Mouse (Mus musculus) left cerebral cortex, postnatal 10 days (tissue): ENCODE data around the gene Als2cl. TPM values are rescaled to one million over a fixed set of nuclear protein-coding genes. Genes with fewer than 3 reads are reported as not detected.

Source experiments
- DNase-seq, 2 experiments: peaks; one replicate each; pipeline ENCODE4 v3.0.0; 2021 to 2022; ENCODE audit warnings: low spot score in 2 of 2, mixed read lengths in 1 of 2; ENCODE audit errors: extremely low spot score in 1 of 2
- intact Hi-C: fragments of 180-260 bp; cut with DNase I; formaldehyde crosslinking; loops from one replicate; pipeline ENCODE4 v1.15.1; 2025
- microRNA-seq: library from miRNA; unstranded; fragments of <30 nt; microRNA quantifications from one replicate; pipeline ENCODE4 v1.2.0, GENCODE M21; 2022
- total RNA-seq, 2 experiments: library from RNA; stranded (reverse); gene quantifications; 2 replicates each; pipeline ENCODE4 v1.2.3; 2021

Als2cl gene
- total RNA-seq, 2 experiments from 2014 or later: 7.8 to 8.4 TPM

GRCm38 (mm10) chr9:110947900-110948299 is 68.2 kb downstream of the Als2cl start:
- peak in 1 of 2 experiments; percentile 1 for DNase-seq
- intact Hi-C loops: loop anchor here (10.0 kb wide), 1 partner anchor 223 kb away; no protein-coding TSS in a partner anchor

GRCm38 (mm10) chr9:110948813-110949310 is 69.2 kb downstream of the Als2cl start:
- intact Hi-C loops: loop anchor here (10.0 kb wide), 1 partner anchor 224 kb away; no protein-coding TSS in a partner anchor
- peak in 1 of 2 experiments; percentile 17 for DNase-seq

- intact Hi-C loops: no loop called here
- no peak for DNase-seq
Measured at GRCm38 (mm10) chr9:110950109-110950508, 70.4 kb downstream of the Als2cl start.

Small RNA genes lying within 50 kb of the gene (microRNA-seq; reads per million reads assigned to microRNA genes)
- gene Gm24269: not detected

Other genes starting within 250 kb of the Als2cl start
- 10 to 100 TPM; 12.6 to 12.7 TPM for gene Nbeal2, start 225.7 kb upstream of the Als2cl start, total RNA-seq
- 10 to 100 TPM; 43.6 to 44.0 TPM for gene Ccdc12, start 223.4 kb upstream of the Als2cl start, total RNA-seq
- gene Myl3, start 138.0 kb upstream of the Als2cl start, total RNA-seq: under 1 TPM; 0.39 to 0.56 TPM
- gene Pth1r, start 132.7 kb upstream of the Als2cl start, total RNA-seq: 1 to 10 TPM; 9.1 to 9.3 TPM
- not detected for gene Prss42, start 81.7 kb upstream of the Als2cl start, total RNA-seq
- gene Prss44, start 65.9 kb upstream of the Als2cl start, total RNA-seq: not detected
- gene Prss43, start 53.2 kb upstream of the Als2cl start, total RNA-seq: under 1 TPM; 0.14 to 0.28 TPM
- under 1 TPM; 0.28 to 0.79 TPM for gene Prss45, start 45.3 kb upstream of the Als2cl start, total RNA-seq
- not detected for gene Prss46, start 35.4 kb upstream of the Als2cl start, total RNA-seq
- under 1 TPM in 1 of 2 experiments, not detected in 1; 0.58 TPM for gene Prss50, start 21.9 kb upstream of the Als2cl start, total RNA-seq
- 1 to 10 TPM; 4.7 to 5.5 TPM for gene Tmie, start 243 bp downstream of the Als2cl start, total RNA-seq
- gene Fam240a, start 37.0 kb downstream of the Als2cl start, total RNA-seq: not detected
- under 1 TPM in 1 of 2 experiments, not detected in 1; 0.39 TPM for gene Tdgf1, start 66.3 kb downstream of the Als2cl start, total RNA-seq
- gene Lrrc2, start 71.7 kb downstream of the Als2cl start, total RNA-seq: 1 to 10 TPM in 1 of 2 experiments, under 1 TPM in 1; 0.92 to 1.6 TPM
- under 1 TPM; 0.47 to 0.63 TPM for gene Rtp3, start 110.7 kb downstream of the Als2cl start, total RNA-seq
- gene Ltf, start 139.4 kb downstream of the Als2cl start, total RNA-seq: under 1 TPM in 1 of 2 experiments, not detected in 1; 0.57 TPM
- under 1 TPM; 0.85 to 0.86 TPM for gene Ccrl2, start 177.6 kb downstream of the Als2cl start, total RNA-seq
- gene Lrrfip2, start 237.7 kb downstream of the Als2cl start, total RNA-seq: 10 to 100 TPM; 31.4 to 32.5 TPM